Mouse (Mus musculus): ENCODE measurements at regions not wholly inside any gene's neighbourhood (a gene's known extent, or its start where the extent isn't known, plus 50 kb on each side); places are given as distances from the start of the nearest gene placed in this dataset.
A peak's percentile ranks its signal among the peaks of the same experiment; 100 is the strongest.

DNA sequence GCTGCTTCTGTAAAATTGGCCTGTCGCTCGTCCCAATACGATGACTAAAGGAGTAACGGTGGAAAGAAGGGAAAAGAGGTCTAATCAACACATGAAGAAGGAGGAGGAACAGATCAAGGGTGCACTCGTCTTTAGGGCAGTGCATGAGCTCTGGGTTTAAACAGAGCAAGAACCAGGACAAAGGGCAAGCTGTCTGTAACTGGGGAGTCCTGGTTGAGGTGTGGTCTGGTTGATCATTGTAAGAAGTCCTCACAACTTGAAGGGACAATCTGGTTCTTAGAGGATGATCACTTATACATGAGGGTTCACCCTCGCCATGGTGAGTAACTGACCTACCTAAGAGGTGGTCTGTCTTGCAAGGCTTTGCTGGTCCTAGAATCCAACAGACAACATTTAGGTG lies 105.2 kb upstream of the Gls start:
- 79% methylated on average over 6 of the region's 6 CpGs for WGBS
- Histone ChIP-seq H3K27ac (replicated peaks) (no peak overlapping the region), H3K4me3 (no peak overlapping the region), H3K27me3 (replicated peaks; ENCODE audit: low read depth, poor library complexity, severe bottlenecking) (no peaks in the 10 kb centered on the region), H3K9me3 (no peaks in the 10 kb centered on the region), H3K4me1 (no peaks in the 10 kb centered on the region), H3K36me3 (replicated peaks) (no peaks in the 10 kb centered on the region)
- DNase-seq (ENCODE audit: low spot score), result no peak

- DNase-seq (ENCODE audit: low spot score), result no peak
- 86% methylated on average over 3 of the region's 3 CpGs for WGBS
- Histone ChIP-seq H3K27ac (replicated peaks) (no peak overlapping the region), H3K4me1 (no peaks in the 10 kb centered on the region), H3K4me3 (no peak overlapping the region), H3K9me3 (no peaks in the 10 kb centered on the region), H3K27me3 (replicated peaks; ENCODE audit: low read depth, poor library complexity, severe bottlenecking) (no peaks in the 10 kb centered on the region), H3K36me3 (replicated peaks) (no peaks in the 10 kb centered on the region)
These were observed 103.7 kb upstream of the Gls start for GRCm38 (mm10) chr1:52336696-52337095.

GRCm38 (mm10) chr1:52332013-52332412 lies 99.0 kb upstream of the Gls start:
- Histone ChIP-seq H3K4me3 (no peak overlapping the region), H3K4me1 (no peaks in the 10 kb centered on the region), H3K27ac (replicated peaks) (no peak overlapping the region), H3K9me3 (no peaks in the 10 kb centered on the region), H3K36me3 (replicated peaks) (no peaks in the 10 kb centered on the region), H3K27me3 (replicated peaks; ENCODE audit: low read depth, poor library complexity, severe bottlenecking) (no peaks in the 10 kb centered on the region)
- WGBS, result 77% methylated on average over 12 of the region's 12 CpGs
- no peak for DNase-seq (ENCODE audit: low spot score)

DNA sequence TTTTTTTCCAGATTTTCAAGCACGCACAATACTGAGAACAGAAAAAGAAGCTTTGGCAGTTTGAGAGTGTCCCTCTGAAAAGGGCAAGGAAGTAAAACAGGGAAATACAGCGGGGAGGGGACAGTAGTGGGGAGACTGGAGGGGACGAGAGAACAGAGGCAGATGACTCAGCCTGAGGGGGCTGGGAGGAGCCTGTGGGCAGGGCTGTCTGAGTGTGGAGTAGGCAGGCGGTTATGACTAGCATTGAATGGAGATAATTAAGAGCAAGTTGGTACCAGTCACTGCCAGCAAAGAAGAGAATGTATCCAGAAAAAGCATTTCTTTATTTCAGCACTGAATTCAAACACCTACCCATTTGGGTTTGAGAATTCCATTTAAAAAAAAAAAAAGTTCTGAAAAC lies 98.4 kb upstream of the Gls start:
- H3K27ac ChIP-seq (replicated peaks), result no peak overlapping the region
- no peaks in the 10 kb centered on the region for H3K4me1 ChIP-seq
- DNase-seq (ENCODE audit: low spot score), result no peak
- H3K36me3 ChIP-seq (replicated peaks), result no peaks in the 10 kb centered on the region
- no peak overlapping the region for H3K4me3 ChIP-seq
- 46% methylated on average over 4 of the region's 4 CpGs for WGBS
- no peaks in the 10 kb centered on the region for H3K27me3 ChIP-seq (replicated peaks; ENCODE audit: low read depth, poor library complexity, severe bottlenecking)
- H3K9me3 ChIP-seq, result no peaks in the 10 kb centered on the region

GRCm38 (mm10) chr1:52330496-52330895 lies 97.5 kb upstream of the Gls start:
- 76% methylated on average over 6 of the region's 6 CpGs for WGBS

DNA sequence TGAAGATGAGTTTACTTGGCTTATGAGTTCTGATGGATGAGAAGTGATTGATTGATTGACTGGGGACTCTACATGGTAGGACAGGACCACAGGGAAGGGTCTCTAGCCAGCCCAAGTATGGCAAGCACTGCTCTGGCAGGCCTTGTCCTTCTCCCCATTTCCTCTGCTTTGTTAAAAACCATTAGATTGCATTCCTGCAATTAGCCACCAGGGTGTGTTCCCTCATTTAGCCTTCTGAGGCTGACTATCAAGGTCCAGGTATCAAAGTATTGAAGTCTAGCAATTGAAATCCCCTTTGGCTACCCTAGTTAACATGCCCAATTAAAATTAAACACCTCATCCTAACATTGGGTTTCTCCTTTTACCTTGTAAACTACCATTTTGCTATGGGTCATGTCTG lies 95.5 kb upstream of the Gls start:
- DNase-seq (ENCODE audit: low spot score), result no peak
- Histone ChIP-seq H3K4me3 (no peak overlapping the region), H3K4me1 (no peaks in the 10 kb centered on the region)

More at GRCm38 (mm10) chr1:52330496-52330895, 97.5 kb upstream of the Gls start:
- H3K36me3 ChIP-seq (replicated peaks), result no peaks in the 10 kb centered on the region
- no peaks in the 10 kb centered on the region for H3K9me3 ChIP-seq
- no peaks in the 10 kb centered on the region for H3K27me3 ChIP-seq (replicated peaks; ENCODE audit: low read depth, poor library complexity, severe bottlenecking)
- no peaks in the 10 kb centered on the region for H3K4me1 ChIP-seq
- no peak for DNase-seq (ENCODE audit: low spot score)
- H3K27ac ChIP-seq (replicated peaks), result no peak overlapping the region
- H3K4me3 ChIP-seq, result no peak overlapping the region

GRCm38 (mm10) chr1:52324356-52324755 lies 91.3 kb upstream of the Gls start:
- WGBS, result 92% methylated on average over 2 of the region's 2 CpGs

More for the DNA sequence above, 95.5 kb upstream of the Gls start:
- Histone ChIP-seq H3K27ac (replicated peaks) (no peak overlapping the region), H3K36me3 (replicated peaks) (no peaks in the 10 kb centered on the region), H3K27me3 (replicated peaks; ENCODE audit: low read depth, poor library complexity, severe bottlenecking) (no peaks in the 10 kb centered on the region), H3K9me3 (no peaks in the 10 kb centered on the region)

GRCm38 (mm10) chr1:52312076-52312633 lies 79.1 kb upstream of the Gls start:
- no peak for DNase-seq (ENCODE audit: low spot score)
- Histone ChIP-seq H3K4me3 (no peak overlapping the region), H3K27me3 (replicated peaks; ENCODE audit: low read depth, poor library complexity, severe bottlenecking) (no peaks in the 10 kb centered on the region), H3K27ac (replicated peaks) (no peak overlapping the region), H3K4me1 (no peaks in the 10 kb centered on the region), H3K36me3 (replicated peaks) (no peaks in the 10 kb centered on the region), H3K9me3 (no peaks in the 10 kb centered on the region)
- WGBS, result 80% methylated on average over 3 of the region's 3 CpGs

More at GRCm38 (mm10) chr1:52324356-52324755, 91.3 kb upstream of the Gls start:
- Histone ChIP-seq H3K4me3 (no peak overlapping the region), H3K9me3 (no peaks in the 10 kb centered on the region), H3K27me3 (replicated peaks; ENCODE audit: low read depth, poor library complexity, severe bottlenecking) (no peaks in the 10 kb centered on the region), H3K27ac (replicated peaks) (no peak overlapping the region), H3K36me3 (replicated peaks) (no peaks in the 10 kb centered on the region), H3K4me1 (no peaks in the 10 kb centered on the region)
- DNase-seq (ENCODE audit: low spot score), result no peak

DNA sequence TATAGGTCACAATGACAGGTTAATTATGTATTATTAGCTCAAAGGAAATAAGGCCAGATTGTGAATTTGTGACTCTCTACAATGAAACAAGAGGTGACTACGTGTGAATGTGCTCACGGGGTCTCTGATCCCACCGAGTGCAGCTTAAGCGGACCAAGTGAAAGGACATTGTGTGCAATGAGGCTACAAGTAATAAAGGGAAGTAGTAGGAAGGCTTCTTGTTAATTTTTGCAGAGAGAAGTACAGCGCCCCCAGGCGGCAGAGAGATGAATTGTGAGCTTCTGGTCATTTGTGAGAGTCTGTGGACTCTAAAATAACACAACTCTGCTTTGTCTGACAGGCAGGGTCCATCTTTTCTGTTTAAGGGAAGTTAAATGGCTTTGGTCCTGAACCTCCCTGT lies 73.9 kb upstream of the Gls start:
- H3K4me3 ChIP-seq, result no peak overlapping the region
- no peaks in the 10 kb centered on the region for H3K27me3 ChIP-seq (replicated peaks; ENCODE audit: low read depth, poor library complexity, severe bottlenecking)
- no peaks in the 10 kb centered on the region for H3K9me3 ChIP-seq
- H3K36me3 ChIP-seq (replicated peaks), result no peaks in the 10 kb centered on the region
- 58% methylated on average over 6 of the region's 6 CpGs for WGBS
- H3K4me1 ChIP-seq, result 0 out of 2 replicates have a peak, but pooled peaks cover 3% of the 10 kb centered on the region
- H3K27ac ChIP-seq (replicated peaks), result no peak overlapping the region
- peak; percentile 45 for DNase-seq (ENCODE audit: low spot score)

DNA sequence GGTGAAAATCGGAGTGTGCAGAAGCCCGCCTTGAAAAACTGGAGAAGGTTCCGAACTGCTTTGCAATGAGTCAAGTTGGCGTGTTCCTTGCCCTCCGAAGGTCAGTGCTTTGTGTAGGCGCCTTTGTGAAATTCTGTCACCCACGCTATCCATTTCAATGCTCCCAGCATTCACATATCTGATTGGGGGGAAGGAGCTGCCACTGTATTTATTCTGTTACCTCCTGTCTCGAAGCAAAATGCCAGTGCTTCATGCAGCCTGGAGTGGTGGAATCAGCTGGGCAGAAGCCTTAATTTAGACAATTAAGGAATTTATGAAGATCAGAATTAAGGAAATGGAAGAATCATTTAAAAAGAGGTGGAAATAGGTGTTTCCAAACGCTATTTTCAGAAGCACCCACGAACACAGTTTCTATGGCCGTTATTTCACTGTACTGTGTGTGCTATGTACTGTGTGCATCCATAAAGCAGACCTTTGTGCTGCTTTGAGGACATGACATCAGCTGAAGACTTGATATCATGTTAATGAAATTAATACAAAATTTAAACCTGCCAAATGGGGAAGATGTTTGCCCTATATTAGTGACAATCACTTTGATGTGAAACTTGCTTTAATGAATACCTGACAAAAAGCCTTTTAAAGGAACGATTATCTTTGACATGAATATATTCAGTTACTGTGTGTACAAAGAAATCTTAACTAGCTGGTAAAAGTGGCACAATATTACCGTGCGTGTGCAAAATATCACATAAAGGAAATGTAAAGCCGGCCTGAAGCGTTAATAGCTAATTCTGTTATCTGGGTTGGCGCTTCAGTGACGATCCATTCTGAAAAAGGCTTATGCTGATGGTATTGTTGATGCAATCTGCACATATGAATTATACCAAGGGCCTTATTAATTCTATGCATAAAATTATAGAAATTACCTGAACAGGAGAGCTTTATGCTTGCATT lies 72.9 kb upstream of the Gls start:
- Histone ChIP-seq H3K36me3 (replicated peaks) (no peaks in the 10 kb centered on the region), H3K27ac (replicated peaks) (no peak overlapping the region), H3K4me3 (no peak overlapping the region), H3K4me1 (0 out of 2 replicates have a peak, but pooled peaks cover 3% of the 10 kb centered on the region), H3K9me3 (no peaks in the 10 kb centered on the region), H3K27me3 (replicated peaks; ENCODE audit: low read depth, poor library complexity, severe bottlenecking) (no peaks in the 10 kb centered on the region)
- 83% methylated on average over 18 of the region's 18 CpGs for WGBS
- no peak for DNase-seq (ENCODE audit: low spot score)

DNA sequence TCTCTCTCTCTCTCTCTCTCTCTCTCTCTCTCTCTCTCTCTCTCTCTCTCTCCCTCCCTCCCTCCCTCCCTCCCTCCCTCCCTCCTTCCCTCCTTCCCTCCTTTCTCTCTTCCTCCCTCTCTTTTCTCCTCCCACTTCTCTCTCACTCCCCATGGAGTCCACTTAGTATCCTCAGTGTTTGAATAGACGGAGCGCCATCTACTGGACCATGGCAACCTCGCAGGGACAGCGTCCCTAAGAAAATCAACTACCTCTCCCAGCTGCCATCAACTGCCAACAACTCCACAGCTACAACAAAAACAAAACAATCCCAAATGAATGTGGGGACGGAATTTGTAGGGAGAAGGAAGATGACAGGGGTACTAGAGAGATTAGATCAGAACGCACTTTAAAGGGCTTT lies 69.5 kb upstream of the Gls start:
- Histone ChIP-seq H3K27me3 (replicated peaks; ENCODE audit: low read depth, poor library complexity, severe bottlenecking) (no peaks in the 10 kb centered on the region), H3K4me1 (0 out of 2 replicates have a peak, but pooled peaks cover 3% of the 10 kb centered on the region), H3K27ac (replicated peaks) (no peak overlapping the region), H3K9me3 (no peaks in the 10 kb centered on the region), H3K4me3 (no peak overlapping the region), H3K36me3 (replicated peaks) (no peaks in the 10 kb centered on the region)
- DNase-seq (ENCODE audit: low spot score), result peak; percentile 70
- 7% methylated on average over 6 of the region's 6 CpGs for WGBS

- 58% methylated on average over 2 of the region's 2 CpGs for WGBS
- Histone ChIP-seq H3K36me3 (replicated peaks) (no peaks in the 10 kb centered on the region), H3K27me3 (replicated peaks; ENCODE audit: low read depth, poor library complexity, severe bottlenecking) (no peaks in the 10 kb centered on the region)
These were observed 68.2 kb upstream of the Gls start for GRCm38 (mm10) chr1:52301266-52301665.

DNA sequence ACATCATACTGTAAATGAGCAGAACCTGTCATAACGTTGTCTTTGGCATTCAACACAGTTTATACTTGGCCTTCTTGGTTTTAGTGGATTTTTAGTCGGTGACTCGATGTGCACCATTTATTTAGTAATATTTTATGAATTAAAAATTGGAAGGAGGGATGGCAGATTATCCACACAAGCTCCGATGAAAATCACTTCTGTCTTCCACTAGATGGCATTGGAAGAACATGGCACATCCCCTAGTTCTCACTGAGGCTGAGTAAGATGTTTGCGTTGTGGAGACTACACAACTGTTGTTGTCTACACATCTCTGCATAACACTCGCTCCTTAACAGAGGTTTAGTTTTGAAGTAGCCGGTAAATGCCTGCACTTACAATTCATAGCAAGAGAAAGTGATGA lies 66.5 kb upstream of the Gls start:
- Histone ChIP-seq H3K4me3 (no peak overlapping the region), H3K9me3 (no peaks in the 10 kb centered on the region), H3K27me3 (replicated peaks; ENCODE audit: low read depth, poor library complexity, severe bottlenecking) (no peaks in the 10 kb centered on the region), H3K27ac (replicated peaks) (no peak overlapping the region), H3K36me3 (replicated peaks) (no peaks in the 10 kb centered on the region), H3K4me1 (no peaks in the 10 kb centered on the region)
- no peak for DNase-seq (ENCODE audit: low spot score)
- 73% methylated on average over 7 of the region's 7 CpGs for WGBS

More at GRCm38 (mm10) chr1:52301266-52301665, 68.2 kb upstream of the Gls start:
- Histone ChIP-seq H3K27ac (replicated peaks) (no peak overlapping the region), H3K9me3 (no peaks in the 10 kb centered on the region), H3K4me3 (no peak overlapping the region), H3K4me1 (no peaks in the 10 kb centered on the region)
- no peak for DNase-seq (ENCODE audit: low spot score)
